Mouse (Mus musculus) Patski (cell line): ENCODE measurements at regions not wholly inside any gene's neighbourhood (a gene's known extent, or its start where the extent isn't known, plus 50 kb on each side); places are given as distances from the start of the nearest gene placed in this dataset.

Source experiments
- ATAC-seq: fragments of 100-300 bp; one replicate; pipeline ENCODE4 v1.8.0; 2021
- CTCF ChIA-PET: fragments of 350-600 bp; sonication (Branson Sonifier 250); formaldehyde crosslinking; loops from one replicate; lab custom pipeline; 2022; ENCODE audit warnings: inconsistent platforms; lab: Charles Lee
- POLR2A ChIA-PET: fragments of 350-600 bp; sonication (Branson Sonifier 250); formaldehyde crosslinking; loops from one replicate; lab custom pipeline; 2022; ENCODE audit warnings: antibody characterized with exemption, inconsistent platforms; lab: Charles Lee
- DNase-seq: peaks from one replicate; pipeline ENCODE4 v3.0.0-alpha.2; 2011; ENCODE audit warnings: low read depth, low spot score
- H3K27me3 ChIP-seq: fragments of 371-371 bp; one replicate; pipeline ENCODE4 v1.5.1; 2021
- CTCF ChIP-seq: fragments of 100-300 bp; IDR thresholded peaks from one replicate; pipeline ENCODE4 v1.5.1; 2021
- in situ Hi-C: fragments of 300-500 bp; cut with MboI; formaldehyde crosslinking; loops from 3 replicates; pipeline ENCODE4 v1.11.1; 2018; ENCODE audit warnings: low pct_unique_long_range_greater_than_20kb, mixed read lengths

DNA sequence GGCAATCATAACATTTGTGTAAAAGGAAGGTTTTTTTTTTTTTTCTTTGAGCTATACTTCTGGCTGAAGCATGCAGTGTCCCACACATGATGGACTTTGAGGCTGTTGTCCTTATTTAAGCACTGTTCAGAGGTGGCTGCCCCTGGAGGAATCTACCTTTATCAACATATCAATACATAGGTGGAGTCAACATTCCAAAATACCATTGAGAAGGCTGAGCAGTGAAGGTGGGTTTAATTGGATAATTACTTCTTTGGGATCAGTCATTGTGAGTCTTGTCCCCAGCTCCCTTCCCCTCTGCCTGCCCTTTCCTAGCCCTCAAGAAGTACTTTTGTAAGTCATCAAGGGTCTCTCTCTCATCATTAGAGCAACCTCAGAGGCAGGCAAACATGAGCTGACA lies 951.9 kb upstream of the Map3k7 start:
- no peak for TF ChIP-seq CTCF
- ChIA-PET CTCF (no interaction called here), POLR2A (no interaction called here)
- no peak for DNase-seq
- no peak for ATAC-seq
- in situ Hi-C loops = no loop called here
- no peaks in the 10 kb centered on the region for H3K27me3 ChIP-seq

DNA sequence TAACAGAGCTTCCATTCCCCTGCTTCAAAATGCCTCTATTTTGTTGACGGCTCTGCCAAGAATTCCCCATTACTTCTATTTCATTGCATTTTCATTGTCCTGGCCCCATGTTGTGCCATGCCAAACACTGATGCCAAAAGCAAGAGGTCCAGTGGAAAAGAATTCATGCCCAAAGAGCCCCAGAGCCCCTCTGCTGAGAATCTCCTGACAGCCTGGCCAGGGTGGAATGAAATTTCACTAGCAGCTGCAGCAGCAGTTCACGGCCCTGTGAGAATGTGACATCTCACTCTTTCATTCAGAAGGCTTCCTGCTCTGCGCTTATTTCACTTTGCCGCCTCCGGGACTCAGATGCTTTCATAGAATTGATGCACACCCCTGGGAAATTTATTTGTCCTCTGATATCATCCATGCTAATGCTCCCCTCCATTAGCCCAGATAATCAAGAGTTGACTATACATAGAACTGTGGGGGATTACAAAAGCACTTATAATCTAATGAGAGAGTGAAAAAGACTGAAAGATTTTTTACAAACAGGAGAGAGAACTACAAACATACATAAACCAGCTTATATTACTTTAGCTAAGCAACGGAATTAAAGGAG lies 911.7 kb upstream of the Map3k7 start:
- no peak for DNase-seq
- in situ Hi-C loops = no loop called here
- ChIA-PET POLR2A (no interaction called here), CTCF (no interaction called here)
- no peak for ATAC-seq
- no peak for TF ChIP-seq CTCF
- H3K27me3 ChIP-seq = no peaks in the 10 kb centered on the region

DNA sequence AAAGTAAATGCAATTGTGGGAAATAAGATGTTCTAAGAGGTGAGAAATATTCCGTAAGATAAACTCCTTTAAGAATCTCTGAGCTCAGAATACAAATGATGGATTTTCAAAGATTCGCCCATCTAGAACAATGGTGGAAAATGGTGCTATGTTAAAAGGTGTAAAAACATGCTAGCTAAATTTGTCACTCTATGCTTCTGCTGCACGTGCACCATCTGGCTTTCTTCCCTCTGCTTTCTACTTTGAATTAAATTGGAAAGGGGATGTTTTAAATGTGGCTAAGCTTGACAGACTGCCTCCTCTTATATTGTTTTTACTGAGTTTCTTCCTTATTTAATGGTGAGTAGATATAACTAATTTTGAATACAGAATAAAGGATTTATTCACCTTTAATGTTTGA lies 887.7 kb upstream of the Map3k7 start:
- ATAC-seq (no peak), DNase-seq (no peak)
- no peak for TF ChIP-seq CTCF
- H3K27me3 ChIP-seq = no peaks in the 10 kb centered on the region
- in situ Hi-C loops = no loop called here
- ChIA-PET POLR2A (no interaction called here), CTCF (no interaction called here)

DNA sequence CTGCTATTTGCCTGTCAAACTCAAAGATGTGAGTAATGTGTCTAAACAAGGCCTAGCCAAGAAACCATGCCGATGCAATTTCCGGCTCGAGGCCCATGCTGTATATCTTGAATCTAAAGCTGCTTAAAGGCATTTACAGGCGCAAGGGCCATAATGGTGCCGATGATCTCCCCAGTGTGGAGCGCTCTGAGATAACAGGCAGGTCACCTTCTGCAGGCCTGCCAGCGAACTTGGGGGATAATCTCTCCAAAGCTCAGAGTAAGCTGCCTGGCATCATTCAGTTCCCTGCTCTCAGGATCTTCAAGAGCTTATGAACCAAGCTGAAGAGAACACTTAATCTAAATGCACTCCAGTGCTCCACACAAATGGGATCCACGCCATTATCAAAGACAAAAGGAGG lies 842.3 kb upstream of the Map3k7 start:
- ChIA-PET CTCF (interaction anchor here (1.3 kb wide), 1 partner anchor 23 kb away, joined by 3 read pairs; no protein-coding TSS in a partner anchor), POLR2A (no interaction called here)
- DNase-seq (no peak), ATAC-seq (no peak)
- in situ Hi-C loops = no loop called here
- TF ChIP-seq CTCF = no peak
- no peaks in the 10 kb centered on the region for H3K27me3 ChIP-seq

DNA sequence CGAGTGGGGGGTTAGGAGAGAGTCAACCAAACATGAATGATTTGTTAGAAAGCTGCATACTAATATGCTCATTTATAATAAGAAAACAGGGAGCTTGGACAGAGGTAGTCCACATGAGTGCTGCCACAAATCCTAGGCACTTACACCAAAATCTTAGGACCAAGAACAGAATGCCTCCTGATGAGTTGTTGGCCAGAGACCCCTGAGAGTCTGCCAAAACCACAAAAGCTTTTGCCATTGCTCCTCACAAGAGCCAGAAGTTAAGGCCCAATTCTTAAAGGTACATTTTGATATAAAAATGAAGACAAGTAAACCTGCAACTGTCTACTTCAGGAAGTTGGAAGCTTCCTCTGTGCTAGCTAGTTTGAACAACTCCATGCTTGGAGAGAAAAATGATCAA lies 820.7 kb upstream of the Map3k7 start:
- no peaks in the 10 kb centered on the region for H3K27me3 ChIP-seq
- CTCF ChIA-PET = no interaction called here
- ATAC-seq (no peak), DNase-seq (no peak)
- TF ChIP-seq CTCF = no peak
- POLR2A ChIA-PET = no interaction called here
- in situ Hi-C loops = no loop called here

DNA sequence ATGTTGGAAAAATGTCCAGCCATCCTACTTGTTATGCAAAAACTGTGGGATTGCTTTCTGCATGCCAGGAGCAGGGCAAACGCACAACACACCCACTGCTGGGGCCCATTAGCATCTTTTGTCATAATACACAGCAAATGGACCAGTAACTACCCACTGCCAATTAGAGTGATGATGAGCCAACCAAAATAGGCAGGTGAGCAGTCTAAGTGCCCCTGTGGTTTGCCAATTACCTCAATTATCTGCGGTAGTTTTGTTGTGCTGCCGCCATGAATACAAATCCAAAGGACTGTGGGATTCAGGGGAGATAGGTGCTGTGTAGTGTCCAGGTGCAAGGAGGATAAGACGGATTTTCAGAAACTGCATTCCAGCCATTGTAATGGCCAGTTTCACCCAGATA lies 796.5 kb upstream of the Map3k7 start:
- in situ Hi-C loops = no loop called here
- ATAC-seq (no peak), DNase-seq (no peak)
- POLR2A ChIA-PET = no interaction called here
- CTCF ChIA-PET = no interaction called here
- no peak for TF ChIP-seq CTCF
- H3K27me3 ChIP-seq = no peaks in the 10 kb centered on the region

DNA sequence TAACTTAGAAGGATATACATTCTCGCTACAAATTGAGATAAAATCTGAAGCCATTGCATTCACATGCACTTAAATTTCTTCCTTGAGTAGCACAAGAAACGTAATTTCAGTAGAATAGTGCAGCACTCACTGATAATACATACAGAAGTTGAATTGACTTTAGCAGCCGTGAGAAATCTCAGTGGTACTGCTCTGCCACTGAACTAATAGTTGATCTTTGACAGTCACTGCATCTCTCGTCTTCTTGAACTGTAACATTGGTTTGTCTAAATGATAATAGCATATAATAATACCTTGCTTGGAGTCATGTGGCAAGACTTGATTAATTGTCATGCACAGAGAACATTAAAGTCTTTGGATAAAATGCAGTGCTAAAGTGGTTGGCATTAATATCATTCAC lies 795.5 kb upstream of the Map3k7 start:
- no peaks in the 10 kb centered on the region for H3K27me3 ChIP-seq
- ChIA-PET POLR2A (no interaction called here), CTCF (no interaction called here)
- no peak for TF ChIP-seq CTCF
- ATAC-seq = no peak
- DNase-seq = no peak
- in situ Hi-C loops = no loop called here

DNA sequence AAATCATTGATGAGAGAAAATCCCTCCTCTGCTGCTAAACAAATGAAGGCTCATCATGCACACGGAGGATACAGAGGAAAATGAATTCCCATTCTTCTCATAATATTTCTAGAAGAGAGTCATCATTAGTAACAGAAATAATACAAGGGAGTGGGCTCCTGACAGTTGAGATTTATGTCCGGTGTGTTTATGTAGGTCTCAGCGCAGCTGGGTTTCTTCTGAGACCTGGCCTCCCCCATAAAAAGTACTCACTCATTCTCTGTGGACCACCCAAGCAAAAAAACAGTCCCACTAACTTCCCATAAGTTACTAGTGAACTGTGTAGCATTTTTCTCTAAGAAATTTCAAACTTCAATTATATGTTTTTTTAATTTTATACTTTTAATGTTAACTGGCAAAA lies 792.7 kb upstream of the Map3k7 start:
- ATAC-seq = no peak
- in situ Hi-C loops = no loop called here
- no peak for DNase-seq
- H3K27me3 ChIP-seq = no peaks in the 10 kb centered on the region
- TF ChIP-seq CTCF = no peak
- CTCF ChIA-PET = no interaction called here
- POLR2A ChIA-PET = no interaction called here

DNA sequence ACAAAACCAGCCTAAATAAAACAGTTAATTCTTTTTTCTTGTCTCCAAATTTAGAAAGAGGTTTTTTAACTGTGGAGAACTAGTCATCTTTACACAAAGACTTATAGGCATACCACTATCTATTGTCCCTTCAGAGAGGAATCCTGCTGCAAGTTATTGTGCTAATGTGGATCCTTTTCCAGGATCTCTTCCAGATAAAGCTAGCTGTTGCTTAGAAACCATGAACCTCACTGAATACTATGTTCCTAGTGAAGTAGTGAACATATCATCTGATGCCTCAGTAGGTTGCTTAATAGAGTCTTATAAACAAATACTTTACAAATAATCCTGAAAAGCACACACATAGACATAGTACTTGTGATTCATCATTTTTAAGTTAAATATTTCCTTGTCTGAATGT lies 766.0 kb upstream of the Map3k7 start:
- DNase-seq (no peak), ATAC-seq (no peak)
- ChIA-PET POLR2A (no interaction called here), CTCF (no interaction called here)
- H3K27me3 ChIP-seq = no peaks in the 10 kb centered on the region
- no peak for TF ChIP-seq CTCF
- in situ Hi-C loops = no loop called here

DNA sequence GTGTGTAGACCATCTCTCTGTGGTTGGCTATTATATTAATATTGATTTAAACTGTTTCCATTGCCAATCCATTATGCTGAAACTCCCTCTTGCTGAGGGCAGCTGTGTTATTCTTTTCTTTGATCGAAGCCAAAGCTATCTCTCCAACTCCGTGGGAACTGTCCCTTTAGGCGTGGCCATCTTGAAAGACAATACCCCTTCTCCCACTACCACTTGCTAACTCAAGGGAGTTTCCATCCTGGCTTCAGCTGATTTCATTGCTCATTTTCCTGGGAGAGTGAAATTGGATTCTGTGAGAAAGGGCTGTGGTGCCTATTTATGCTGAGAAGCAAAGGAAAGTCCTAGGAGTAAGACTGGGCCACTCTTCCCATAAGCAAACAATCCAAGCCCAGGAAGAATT lies 760.6 kb upstream of the Map3k7 start:
- DNase-seq (no peak), ATAC-seq (no peak)
- TF ChIP-seq CTCF = no peak
- in situ Hi-C loops = loop anchor here (25.0 kb wide), 1 partner anchor 734 kb away; no protein-coding TSS in a partner anchor
- H3K27me3 ChIP-seq = no peaks in the 10 kb centered on the region
- CTCF ChIA-PET = no interaction called here
- POLR2A ChIA-PET = no interaction called here

DNA sequence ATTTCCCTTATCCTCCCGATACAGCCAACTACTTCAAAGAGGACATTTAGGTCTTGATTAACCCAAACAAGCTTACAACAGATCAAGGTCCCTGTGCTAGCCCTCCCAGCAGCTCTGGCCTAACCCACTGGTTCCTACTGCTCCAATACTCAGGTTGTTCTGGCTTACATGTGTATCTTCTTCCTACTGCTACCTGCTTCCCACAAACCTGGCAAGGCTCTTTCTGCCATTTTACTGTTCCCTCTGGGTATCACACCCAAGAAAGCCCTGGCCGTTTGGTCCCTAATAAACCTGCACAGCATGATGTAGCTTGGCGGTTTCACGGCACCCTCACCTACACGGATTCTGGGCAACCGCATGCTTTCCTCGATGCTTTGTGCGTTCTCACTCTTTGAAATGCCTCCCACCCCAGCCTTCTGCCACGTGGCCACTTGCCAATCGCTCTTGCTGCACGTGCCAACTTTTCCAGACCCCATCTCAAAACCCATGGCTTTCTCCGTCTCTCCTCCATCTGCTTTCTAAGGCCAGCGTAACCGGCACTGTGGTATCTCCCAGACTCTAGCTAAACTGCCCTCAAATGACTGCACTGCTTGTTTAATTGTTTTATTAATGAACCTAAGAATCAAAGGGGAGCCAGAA lies 758.4 kb upstream of the Map3k7 start:
- no peaks in the 10 kb centered on the region for H3K27me3 ChIP-seq
- POLR2A ChIA-PET = no interaction called here
- ATAC-seq (no peak), DNase-seq (no peak)
- TF ChIP-seq CTCF = no peak
- in situ Hi-C loops = loop anchor here (25.0 kb wide), 1 partner anchor 732 kb away; no protein-coding TSS in a partner anchor
- CTCF ChIA-PET = no interaction called here

DNA sequence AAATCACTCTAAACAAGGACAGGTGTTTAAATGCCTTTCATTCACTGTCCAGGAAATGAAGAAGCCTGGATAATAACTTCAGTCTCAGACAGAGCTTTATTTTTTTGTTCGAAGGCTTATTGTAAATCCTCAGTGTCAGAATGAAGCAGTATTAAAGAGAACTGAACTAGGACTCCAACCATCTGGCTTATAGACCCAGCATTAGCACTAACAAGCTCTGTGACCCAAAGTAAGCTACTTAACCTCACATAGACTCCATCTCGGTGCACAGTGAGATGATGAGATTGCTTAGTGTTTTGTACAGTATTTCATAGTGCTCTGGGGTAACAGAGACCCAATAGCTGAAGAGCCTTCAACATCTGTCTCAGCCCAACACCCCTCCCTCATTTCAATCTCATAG lies 738.2 kb upstream of the Map3k7 start:
- DNase-seq (no peak), ATAC-seq (no peak)
- in situ Hi-C loops = no loop called here
- TF ChIP-seq CTCF = no peak
- CTCF ChIA-PET = no interaction called here
- H3K27me3 ChIP-seq = no peaks in the 10 kb centered on the region
- POLR2A ChIA-PET = no interaction called here
